Mouse (Mus musculus): Measurements from ENCODE around the gene Me3.

- TF ChIP-seq HCFC1 (IDR thresholded peaks at IDR 0.05; ENCODE audit: borderline replicate concordance, insufficient read depth, low read length) (no peak), ZC3H11A (IDR thresholded peaks at IDR 0.05; ENCODE audit: borderline replicate concordance, low read depth, low read length) (no peak), ZNF384 (IDR thresholded peaks at IDR 0.05; ENCODE audit: low read depth, low read length) (no peak), MAFK (IDR thresholded peaks at IDR 0.05; ENCODE audit: insufficient read depth, low read depth, low read length) (no peak), CHD2 (IDR thresholded peaks at IDR 0.05; ENCODE audit: low read depth, low read length) (no peak)
Observed at GRCm38 (mm10) chr7:89852158-89853095, 220.2 kb downstream of the Me3 start.
